Mouse (Mus musculus) kidney, postnatal 4 days (tissue): ENCODE results near the gene Olfr921.

ENCODE experiments used
- DNase-seq, 2 experiments: peaks; one replicate each; pipeline ENCODE4 v3.0.0; 2021; ENCODE audit warnings: mixed read lengths in 2 of 2

The Olfr921 gene

GRCm38 (mm10) chr9:38772768-38773167 is at the start of gene Olfr921:
Gene Olfr921 (plus strand): TSS chr9:38773068.
- DNase-seq, result no peak

GRCm38 (mm10) chr9:38724044-38724443 is 48.8 kb upstream of the Olfr921 start:
- DNase-seq, result no peak

- no peak for DNase-seq
Observed at GRCm38 (mm10) chr9:38728218-38728617, 44.6 kb upstream of the Olfr921 start.

GRCm38 (mm10) chr9:38741408-38741807 is 31.5 kb upstream of the Olfr921 start:
- DNase-seq, result no peak

GRCm38 (mm10) chr9:38744619-38745315 is 28.1 kb upstream of the Olfr921 start:
- no peak for DNase-seq

GRCm38 (mm10) chr9:38751999-38752398 is 20.9 kb upstream of the Olfr921 start, which contains the start of gene Olfr920:
Gene Olfr920 (plus strand): TSS chr9:38752299.
- no peak for DNase-seq

- DNase-seq, result no peak
Observed at GRCm38 (mm10) chr9:38792689-38793088, 19.8 kb downstream of the Olfr921 start.

- no peak for DNase-seq
Observed at GRCm38 (mm10) chr9:38805696-38806095, 32.8 kb downstream of the Olfr921 start.

GRCm38 (mm10) chr9:38814314-38814713 is 41.4 kb downstream of the Olfr921 start, which contains the start of gene Olfr922:
Gene Olfr922 (plus strand): TSS chr9:38814614.
- no peak for DNase-seq

GRCm38 (mm10) chr9:38815458-38815986 is 42.7 kb downstream of the Olfr921 start:
- DNase-seq, result no peak

GRCm38 (mm10) chr9:38826245-38826644 is 53.4 kb downstream of the Olfr921 start, which contains the start of gene Olfr923:
Gene Olfr923 (plus strand): TSS chr9:38826545.
- no peak for DNase-seq
